Mouse (Mus musculus): ENCODE measurements around the gene Tbpl1.

DNA sequence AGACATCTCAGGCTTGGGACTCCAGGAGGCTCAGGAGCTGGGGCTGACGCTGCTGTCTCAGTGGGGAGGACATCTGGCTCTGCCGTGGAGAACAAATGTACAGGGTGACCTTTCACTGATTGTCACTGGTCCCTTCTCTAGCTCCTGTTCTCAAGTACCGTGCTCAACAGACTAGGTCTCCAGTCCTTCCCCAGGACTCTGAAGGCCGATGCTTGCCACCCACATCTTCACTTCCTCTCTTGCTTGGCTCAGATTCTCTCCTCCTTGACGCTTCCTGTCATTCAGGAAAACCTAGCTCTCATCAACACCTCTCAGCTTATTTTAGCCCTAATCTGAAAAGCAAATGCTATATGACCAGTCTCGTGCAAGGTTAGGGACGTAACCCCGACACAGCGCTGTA lies 31.0 kb downstream of the Tbpl1 start:
- TF ChIP-seq POLR2A (IDR thresholded peaks at IDR 0.05; ENCODE audit: borderline replicate concordance, low read depth, low read length) (no peak), CTCF (IDR thresholded peaks at IDR 0.05; ENCODE audit: low read depth, low read length) (no peak)
